8 mouse cellular contexts compared by ENCODE assay signal in genomic region chr11:119392800-119393482, GRCm38 (mm10). TPM values are rescaled to one million over a fixed set of nuclear protein-coding genes. Genes with fewer than 3 reads are reported as not detected.
A peak's percentile ranks its signal among the peaks of the same experiment; 100 is the strongest.
DNase-seq lines count a peak whose midpoint lies in the region; ATAC-seq lines count a peak whose summit lies in the region.

Gene Rnf213 (plus strand): TSS chr11:119393100.

- H3K36me3 ChIP-seq in hindbrain, embryonic 14.5 days (replicated peaks; ENCODE audit: control insufficient read depth, insufficient read depth) = no peaks in the 10 kb centered on the region

- DNase-seq in NIH3T3 (ENCODE audit: low read depth) = peak; percentile 87
- peak; percentile 28 to 30 for DNase-seq in cerebellum, postnatal 14 days
- peak; percentile 67 for DNase-seq in gastrocnemius, adult 18-20 months (ENCODE audit: low spot score)
- no peak for DNase-seq in hindbrain, embryonic 14.5 days (ENCODE audit: low spot score)
- peak; percentile 14 to 34 for DNase-seq in left cerebral cortex, adult 9 months (ENCODE audit: low spot score in 2 of 2)
- peak; percentile 18 for DNase-seq in right cerebral cortex, adult 18-20 months
- DNase-seq in urinary bladder, postnatal 14 days (ENCODE audit: low spot score) = peak; percentile 62

- ATAC-seq in hindbrain, embryonic 14.5 days (ENCODE audit: low FRiP score) = peak; percentile 40; the same call in 1 of the 2 replicates
- peak; percentile 10 for ATAC-seq in megakaryocyte, adult 5-6 weeks (ENCODE audit: poor library complexity, severe bottlenecking)

- H3K27ac ChIP-seq in hindbrain, embryonic 14.5 days = no peak within 1 kb of the TSS

- WGBS in hindbrain, embryonic 14.5 days = 2% methylated on average over 19 of the region's 19 CpGs

- peak within 1 kb of the TSS; percentile 24 for H3K4me3 ChIP-seq in hindbrain, embryonic 14.5 days (replicated peaks; ENCODE audit: low read length)

- H3K9me3 ChIP-seq in hindbrain, embryonic 14.5 days (ENCODE audit: control insufficient read depth, low read length) = no peaks in the 10 kb centered on the region

- H3K27me3 ChIP-seq in hindbrain, embryonic 14.5 days (ENCODE audit: control insufficient read depth, insufficient read depth, low read length) = peaks cover 87% of the 10 kb centered on the region

- peak within 1 kb of the TSS; percentile 53 for H3K4me2 ChIP-seq in hindbrain, embryonic 14.5 days (replicated peaks)

- H3K4me1 ChIP-seq in hindbrain, embryonic 14.5 days (replicated peaks; ENCODE audit: control insufficient read depth, insufficient read depth, low read length) = peaks cover 9% of the 10 kb centered on the region; the same call in 1 of the 2 replicates

- no peak within 1 kb of the TSS for H3K9ac ChIP-seq in hindbrain, embryonic 14.5 days

RNA-seq across cellular contexts. Expression of gene Rnf213, which starts in this region (rescaled TPM):
- 1 to 10 TPM; 5.7 to 6.6 TPM for total RNA-seq in gastrocnemius, adult 18-20 months (2021)
- 1.5 and 2.2 TPM in 2 replicates for polyA plus RNA-seq in hindbrain, embryonic 14.5 days (2014; fragmentation: Nextera tagmentation; extraction: Ambion mirVana)
- 108 and 121 TPM in 2 replicates for total RNA-seq in megakaryocyte, adult 5-6 weeks (2015)
- 70.7 and 84.8 TPM in 2 replicates for total RNA-seq in megakaryocyte, adult 5-6 weeks (2017)

Comparison
In these comparisons a context has a peak if more than half of its experiments do, and no peak if none do; other contexts are left out.
1. RNA of gene Rnf213 (total RNA-seq): 70.7 to 121 TPM in megakaryocyte, adult 5-6 weeks; 5.7 to 6.6 TPM in gastrocnemius, adult 18-20 months; every median in the first group is over 4 times any median in the second.